Mouse (Mus musculus): ENCODE data around the gene Gpr3. TPM values are rescaled to one million over a fixed set of nuclear protein-coding genes. Genes with fewer than 3 reads are reported as not detected.
A peak's percentile ranks its signal among the peaks of the same experiment; 100 is the strongest.

Gene Gpr3
- total and polyA plus RNA-seq, 2 experiments from 2014 or later: 4.5 to 10.8 TPM

DNA sequence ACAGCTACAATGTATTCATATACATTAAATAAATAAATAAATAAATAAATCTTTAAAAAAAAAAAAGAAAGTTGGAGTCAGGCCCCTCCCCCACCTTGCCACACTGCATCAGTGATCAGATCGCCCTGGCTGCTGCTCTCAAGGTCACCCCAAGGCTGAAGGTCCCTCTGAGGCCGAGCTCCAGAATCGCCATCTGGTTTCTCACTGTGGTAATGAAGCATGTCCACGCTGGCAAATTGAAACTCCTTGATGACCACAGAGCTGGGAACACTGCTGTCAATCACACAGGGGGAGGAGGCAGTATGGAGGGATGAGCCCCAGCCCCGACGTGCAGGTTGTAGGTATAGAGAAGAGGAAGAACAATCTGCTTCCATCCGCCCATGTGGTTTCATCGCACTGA, 15.3 kb upstream of the Gpr3 start:
- no peaks in the 10 kb centered on the region for H3K9me3 ChIP-seq (ENCODE audit: low read length)
- H3K4me1 ChIP-seq (ENCODE audit: insufficient read depth, low read length): no peaks in the 10 kb centered on the region
- H3K27ac ChIP-seq (ENCODE audit: low read depth, low read length): no peak overlapping the region
- DNase-seq (ENCODE audit: low spot score): peak; percentile 74
- no peak overlapping the region for H3K4me2 ChIP-seq (ENCODE audit: low read depth, low read length, poor library complexity, severe bottlenecking)
- 59% methylated on average over 8 of the region's 8 CpGs for WGBS
- no peaks in the 10 kb centered on the region for H3K36me3 ChIP-seq (ENCODE audit: insufficient read depth, low read length)
- H3K9ac ChIP-seq (replicated peaks; ENCODE audit: low read length, poor library complexity, severe bottlenecking): no peak overlapping the region
- H3K4me3 ChIP-seq (ENCODE audit: low read depth, low read length): no peak overlapping the region
- H3K27me3 ChIP-seq (ENCODE audit: insufficient read depth, low read length): no peaks in the 10 kb centered on the region
- no peak for ATAC-seq (ENCODE audit: low FRiP score)
- TF ChIP-seq CTCF (IDR thresholded peaks at IDR 0.05): no peak

DNA sequence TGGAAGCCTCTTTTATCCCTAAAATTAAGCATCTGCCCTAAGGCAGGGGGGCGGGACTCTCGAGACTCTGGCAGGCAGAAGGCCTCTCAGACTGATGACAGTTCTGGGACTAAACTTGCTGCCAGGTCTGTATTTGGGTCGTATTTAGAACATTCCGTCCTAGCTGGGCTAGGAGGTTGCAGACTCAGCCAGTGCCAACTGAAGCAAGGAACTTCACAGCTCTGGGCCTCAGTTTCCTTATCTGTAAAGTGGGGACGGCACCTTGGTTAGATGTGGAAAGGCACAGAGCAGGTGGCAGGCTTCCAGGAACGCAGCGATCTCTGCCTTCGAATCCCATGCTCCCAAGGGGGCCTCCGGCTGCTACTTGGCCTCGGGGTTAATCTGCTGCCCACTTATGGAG, 13.7 kb upstream of the Gpr3 start:
- Histone ChIP-seq H3K27me3 (ENCODE audit: insufficient read depth, low read length) (no peaks in the 10 kb centered on the region), H3K9me3 (ENCODE audit: low read length) (no peaks in the 10 kb centered on the region), H3K9ac (replicated peaks; ENCODE audit: low read length, poor library complexity, severe bottlenecking) (no peak overlapping the region), H3K36me3 (ENCODE audit: insufficient read depth, low read length) (no peaks in the 10 kb centered on the region), H3K4me2 (ENCODE audit: low read depth, low read length, poor library complexity, severe bottlenecking) (no peak overlapping the region), H3K4me1 (ENCODE audit: insufficient read depth, low read length) (no peaks in the 10 kb centered on the region), H3K4me3 (ENCODE audit: low read depth, low read length) (no peak overlapping the region), H3K27ac (ENCODE audit: low read depth, low read length) (no peak overlapping the region)
- ATAC-seq (ENCODE audit: low FRiP score): no peak
- 68% methylated on average over 10 of the region's 10 CpGs for WGBS
- no peak for DNase-seq (ENCODE audit: low spot score)
- no peak for TF ChIP-seq CTCF (IDR thresholded peaks at IDR 0.05)

- H3K27me3 ChIP-seq (ENCODE audit: insufficient read depth, low read length): peaks cover 4% of the 10 kb centered on the region; the same call in 1 of the 2 replicates
- H3K9me3 ChIP-seq (ENCODE audit: low read length): no peaks in the 10 kb centered on the region
- no peak overlapping the region for H3K4me3 ChIP-seq (ENCODE audit: low read depth, low read length)
- DNase-seq (ENCODE audit: low spot score): no peak
- no peak for ATAC-seq (ENCODE audit: low FRiP score)
- WGBS: 44% methylated on average over 5 of the region's 5 CpGs
- H3K4me1 ChIP-seq (ENCODE audit: insufficient read depth, low read length): no peaks in the 10 kb centered on the region
- H3K4me2 ChIP-seq (ENCODE audit: low read depth, low read length, poor library complexity, severe bottlenecking): no peak overlapping the region
- TF ChIP-seq CTCF (IDR thresholded peaks at IDR 0.05): no peak
- no peak overlapping the region for H3K9ac ChIP-seq (replicated peaks; ENCODE audit: low read length, poor library complexity, severe bottlenecking)
- no peak overlapping the region for H3K27ac ChIP-seq (ENCODE audit: low read depth, low read length)
- no peaks in the 10 kb centered on the region for H3K36me3 ChIP-seq (ENCODE audit: insufficient read depth, low read length)
Observed at GRCm38 (mm10) chr4:133223875-133224274, 11.5 kb upstream of the Gpr3 start.

DNA sequence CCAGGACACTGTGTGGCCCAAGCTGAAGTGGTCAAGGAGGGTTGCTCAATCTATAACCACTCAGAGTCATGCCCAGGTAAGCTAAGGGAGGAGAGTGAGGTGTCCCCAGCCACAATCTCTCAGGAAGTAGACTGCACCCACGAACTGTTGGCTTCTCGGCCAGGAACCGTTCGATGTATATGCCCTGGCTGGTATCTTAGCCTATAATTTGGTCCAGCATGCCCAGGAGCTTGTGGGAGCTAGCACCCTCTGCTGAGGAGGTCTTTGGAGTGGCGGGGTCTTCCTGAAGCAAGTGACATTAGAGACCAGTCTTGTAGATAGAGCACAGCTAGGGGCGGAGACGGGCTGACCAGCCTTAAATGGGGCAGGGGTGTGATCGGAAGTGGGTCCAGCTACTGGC, 9.4 kb upstream of the Gpr3 start:
- peaks cover 4% of the 10 kb centered on the region; the same call in 1 of the 2 replicates for H3K27me3 ChIP-seq (ENCODE audit: insufficient read depth, low read length)
- H3K4me3 ChIP-seq (ENCODE audit: low read depth, low read length): no peak overlapping the region
- no peaks in the 10 kb centered on the region for H3K36me3 ChIP-seq (ENCODE audit: insufficient read depth, low read length)
- H3K4me2 ChIP-seq (ENCODE audit: low read depth, low read length, poor library complexity, severe bottlenecking): no peak overlapping the region
- ATAC-seq (ENCODE audit: low FRiP score) (no peak), DNase-seq (ENCODE audit: low spot score) (no peak)
- H3K27ac ChIP-seq (ENCODE audit: low read depth, low read length): no peak overlapping the region
- no peak for TF ChIP-seq CTCF (IDR thresholded peaks at IDR 0.05)
- no peaks in the 10 kb centered on the region for H3K4me1 ChIP-seq (ENCODE audit: insufficient read depth, low read length)
- no peaks in the 10 kb centered on the region for H3K9me3 ChIP-seq (ENCODE audit: low read length)
- H3K9ac ChIP-seq (replicated peaks; ENCODE audit: low read length, poor library complexity, severe bottlenecking): no peak overlapping the region
- WGBS: 83% methylated on average over 8 of the region's 8 CpGs

GRCm38 (mm10) chr4:133220656-133221055, 8.3 kb upstream of the Gpr3 start:
- 0 out of 2 replicates have a peak, but pooled peaks have one; percentile 15 for ATAC-seq (ENCODE audit: low FRiP score)

DNA sequence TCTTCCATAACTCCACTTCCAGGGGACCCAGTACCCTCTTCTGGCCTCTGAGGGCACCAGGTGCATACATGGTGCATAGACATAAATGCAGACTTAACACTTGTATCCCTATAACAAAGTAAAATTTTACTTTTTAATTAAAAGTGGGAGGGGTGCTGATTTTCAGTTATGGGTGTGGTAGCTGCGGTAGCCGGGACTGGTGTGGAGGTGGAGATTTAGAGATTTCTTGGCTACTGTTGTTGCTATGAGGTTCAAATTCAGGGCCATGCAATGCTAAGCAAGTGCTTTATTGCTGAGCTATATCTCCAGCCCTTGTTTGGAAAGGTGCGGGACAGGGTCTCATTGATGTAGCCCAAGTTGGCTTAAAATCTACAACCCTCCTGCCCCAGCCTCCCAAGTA, 6.4 kb upstream of the Gpr3 start:
- peaks cover 4% of the 10 kb centered on the region; the same call in 1 of the 2 replicates for H3K27me3 ChIP-seq (ENCODE audit: insufficient read depth, low read length)
- H3K27ac ChIP-seq (ENCODE audit: low read depth, low read length): no peak overlapping the region
- H3K4me3 ChIP-seq (ENCODE audit: low read depth, low read length): no peak overlapping the region
- H3K4me2 ChIP-seq (ENCODE audit: low read depth, low read length, poor library complexity, severe bottlenecking): no peak overlapping the region
- H3K4me1 ChIP-seq (ENCODE audit: insufficient read depth, low read length): no peaks in the 10 kb centered on the region
- DNase-seq (ENCODE audit: low spot score) (no peak), ATAC-seq (ENCODE audit: low FRiP score) (no peak)
- no peak overlapping the region for H3K9ac ChIP-seq (replicated peaks; ENCODE audit: low read length, poor library complexity, severe bottlenecking)
- H3K36me3 ChIP-seq (ENCODE audit: insufficient read depth, low read length): no peaks in the 10 kb centered on the region
- no peak for TF ChIP-seq CTCF (IDR thresholded peaks at IDR 0.05)
- H3K9me3 ChIP-seq (ENCODE audit: low read length): no peaks in the 10 kb centered on the region
- WGBS: 85% methylated on average over 3 of the region's 3 CpGs

More at GRCm38 (mm10) chr4:133220656-133221055, 8.3 kb upstream of the Gpr3 start:
- no peak for TF ChIP-seq CTCF (IDR thresholded peaks at IDR 0.05)
- H3K9me3 ChIP-seq (ENCODE audit: low read length): no peaks in the 10 kb centered on the region
- no peak for DNase-seq (ENCODE audit: low spot score)
- H3K4me1 ChIP-seq (ENCODE audit: insufficient read depth, low read length): no peaks in the 10 kb centered on the region
- H3K4me3 ChIP-seq (ENCODE audit: low read depth, low read length): peak overlapping the region; percentile 37
- 2% methylated on average over 25 of the region's 25 CpGs for WGBS
- no peaks in the 10 kb centered on the region for H3K36me3 ChIP-seq (ENCODE audit: insufficient read depth, low read length)
- H3K4me2 ChIP-seq (ENCODE audit: low read depth, low read length, poor library complexity, severe bottlenecking): peak overlapping the region; percentile 71
- H3K27me3 ChIP-seq (ENCODE audit: insufficient read depth, low read length): peaks cover 4% of the 10 kb centered on the region; the same call in 1 of the 2 replicates
- no peak overlapping the region for H3K27ac ChIP-seq (ENCODE audit: low read depth, low read length)
- H3K9ac ChIP-seq (replicated peaks; ENCODE audit: low read length, poor library complexity, severe bottlenecking): peak overlapping the region; percentile 55
